Mouse (Mus musculus) left cerebral cortex, postnatal 25 days (tissue): Measurements from ENCODE around the gene Tob1. TPM values are rescaled to one million over a fixed set of nuclear protein-coding genes. Genes with fewer than 3 reads are reported as not detected.

Experiments used
- DNase-seq, 2 experiments: peaks; one replicate each; pipeline ENCODE4 v3.0.0; 2022; ENCODE audit warnings: low spot score in 2 of 2, mixed read lengths in 1 of 2
- intact Hi-C: fragments of 180-260 bp; cut with DNase I; formaldehyde crosslinking; loops from one replicate; pipeline ENCODE4 v1.15.1; 2025
- total RNA-seq, 2 experiments: library from RNA; stranded (reverse); gene quantifications; 2 replicates each; pipeline ENCODE4 v1.2.3; 2021

The Tob1 gene
- total RNA-seq, 2 experiments from 2014 or later = 38.2 to 43.9 TPM

DNA sequence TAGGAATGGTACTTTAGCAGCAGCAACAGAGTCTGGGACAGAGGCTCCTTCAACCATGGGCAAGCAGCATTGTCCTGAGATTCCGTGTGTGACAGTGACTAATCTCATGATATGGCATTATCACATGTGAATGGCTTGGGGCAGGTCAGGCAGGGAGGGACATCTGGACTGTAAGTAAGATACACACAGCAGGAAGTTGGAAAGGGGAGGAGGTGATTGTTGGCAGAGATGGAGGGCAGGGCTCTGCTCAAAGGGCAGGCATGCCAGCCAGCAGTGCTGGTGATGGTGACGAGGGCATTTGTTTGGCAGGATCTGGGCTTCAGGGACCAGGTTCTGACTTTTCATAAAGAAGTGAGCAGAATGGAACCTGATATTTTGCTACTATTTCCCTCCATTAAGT, 18.1 kb upstream of the Tob1 start:
- no peak for DNase-seq
- intact Hi-C loops = no loop called here

DNA sequence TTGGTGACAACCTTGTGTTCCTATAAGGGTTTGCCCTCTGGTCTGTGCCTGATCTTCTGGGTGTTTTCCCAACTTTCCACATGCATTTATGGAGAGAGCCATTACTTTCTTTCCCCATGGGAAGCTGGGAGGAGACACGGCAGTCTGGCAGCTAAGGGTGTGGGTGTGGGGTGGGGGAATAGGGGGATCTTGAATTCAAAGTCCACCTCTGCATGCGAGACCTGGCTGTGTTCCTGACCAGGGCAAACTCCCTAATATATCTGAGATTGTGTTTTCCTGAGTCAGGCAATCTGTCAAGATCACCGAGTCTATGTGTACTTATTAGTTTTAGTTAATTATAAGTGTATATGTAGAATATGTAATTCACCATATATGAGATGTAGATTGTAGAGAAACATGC, 14.9 kb upstream of the Tob1 start:
- DNase-seq = no peak
- intact Hi-C loops = no loop called here

DNA sequence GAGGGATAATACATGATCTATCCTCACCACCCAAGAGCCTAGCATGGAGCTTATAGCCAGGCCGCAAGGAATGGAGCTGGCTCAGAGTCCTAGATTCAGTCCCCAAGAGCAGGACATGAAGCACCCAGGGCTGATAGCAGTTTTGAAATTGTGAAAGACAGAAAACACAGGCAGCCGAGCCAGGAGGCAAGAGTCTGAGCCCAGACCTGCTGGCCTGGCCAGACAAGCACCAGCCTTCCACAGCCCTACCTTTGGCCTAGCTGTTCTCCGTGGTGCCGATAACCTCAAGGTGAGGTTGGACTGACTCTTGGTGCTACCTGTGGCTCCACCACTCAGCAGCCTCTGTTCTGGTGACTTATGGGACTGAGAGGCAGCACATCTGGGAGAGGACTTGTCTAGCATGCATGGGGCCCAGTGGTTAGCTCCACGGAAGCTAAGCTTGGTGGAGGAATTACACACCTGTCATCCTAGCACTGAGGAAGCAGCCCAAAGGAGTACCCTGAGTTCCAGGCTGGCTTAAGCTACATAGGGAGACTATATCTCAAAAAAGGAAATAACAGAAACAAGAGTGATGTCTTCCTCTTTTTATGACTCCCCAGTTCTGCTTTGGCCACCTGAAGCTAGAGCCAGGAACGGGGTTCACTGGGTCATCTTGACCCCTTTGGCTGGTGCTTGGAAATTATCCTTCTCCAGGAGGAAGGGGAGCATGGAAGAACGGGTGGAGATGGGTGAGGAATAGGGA, 12.7 kb upstream of the Tob1 start:
- DNase-seq = no peak
- intact Hi-C loops = no loop called here

DNA sequence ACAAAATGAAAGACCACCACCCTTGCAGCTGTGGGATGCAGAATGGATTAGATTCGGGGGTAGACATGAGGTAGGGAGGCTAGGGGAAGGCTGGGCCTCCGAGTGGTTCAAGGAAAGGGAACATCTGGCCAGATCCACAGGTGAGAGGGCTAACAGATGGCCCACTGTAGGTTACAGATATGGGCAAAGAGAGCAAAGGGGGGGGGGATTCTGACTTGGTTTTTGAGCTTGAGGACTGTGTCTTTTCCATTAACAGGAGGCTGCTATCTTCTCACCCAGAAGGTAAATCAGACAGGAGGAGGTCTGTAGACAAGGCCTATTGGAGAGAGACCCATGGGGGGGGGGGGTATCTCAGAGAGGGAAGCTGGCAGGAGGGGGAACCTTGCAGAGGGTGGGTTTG, 11.5 kb upstream of the Tob1 start:
- intact Hi-C loops = no loop called here

DNA sequence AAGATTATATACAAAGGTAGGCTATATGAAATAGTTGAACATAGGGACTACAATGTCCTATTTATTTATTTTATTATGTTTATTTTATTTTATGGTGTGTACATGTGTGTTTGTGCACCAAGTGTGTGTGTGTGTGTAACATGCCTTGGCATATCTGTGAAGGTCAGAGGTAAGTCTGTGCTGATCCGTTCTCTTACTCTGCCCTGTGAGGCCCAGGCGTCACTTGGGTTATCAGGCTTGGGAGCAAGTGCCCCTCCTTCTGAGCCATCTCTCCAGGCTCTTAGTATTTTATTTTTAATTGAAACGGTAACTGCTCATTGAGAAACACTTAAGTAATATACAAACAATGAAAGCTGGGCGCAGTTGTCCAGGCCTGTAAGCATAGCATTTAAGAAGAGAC, 10.8 kb upstream of the Tob1 start:
- intact Hi-C loops = no loop called here
- no peak for DNase-seq

More for the DNA sequence above, 11.5 kb upstream of the Tob1 start:
- no peak for DNase-seq

DNA sequence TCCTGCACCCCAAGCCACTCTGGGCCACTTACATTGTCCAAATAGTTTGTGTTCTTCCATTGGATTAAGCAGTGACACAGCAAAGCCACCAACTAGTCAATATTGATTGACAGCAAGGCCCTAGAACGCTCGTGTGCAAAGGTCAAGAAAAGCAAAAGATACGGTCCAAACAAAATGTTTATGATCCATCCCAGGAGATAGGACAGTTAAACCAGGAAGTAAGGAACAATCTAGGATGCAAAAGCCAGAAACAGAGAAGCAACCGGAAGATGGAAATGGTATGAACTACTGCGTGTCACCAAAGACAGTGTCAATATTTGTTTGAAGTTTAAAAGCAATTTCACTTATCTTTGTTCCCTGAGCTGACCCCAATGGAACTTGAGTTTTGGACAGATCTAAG, 9.1 kb upstream of the Tob1 start:
- no peak for DNase-seq
- intact Hi-C loops = no loop called here

DNA sequence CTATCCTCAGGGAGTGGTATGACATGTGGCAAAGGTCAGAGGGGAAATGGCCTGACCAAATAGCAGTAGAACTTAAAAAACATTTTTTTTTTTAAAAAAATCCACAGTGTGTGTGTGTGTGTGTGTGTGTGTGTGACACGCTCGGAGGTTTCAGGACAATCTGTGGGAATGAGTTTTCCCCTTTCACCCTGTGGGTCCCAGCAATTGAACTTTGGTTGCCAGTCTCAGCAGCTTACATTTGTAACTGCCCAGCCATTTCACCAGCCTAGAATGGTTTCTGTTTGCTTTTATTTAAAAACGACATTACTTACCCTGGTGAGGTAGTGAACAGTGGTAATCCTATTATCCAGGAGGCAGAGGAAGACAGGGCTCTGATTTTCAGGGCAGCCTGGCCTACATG, 8.2 kb upstream of the Tob1 start:
- no peak for DNase-seq
- intact Hi-C loops = no loop called here

DNA sequence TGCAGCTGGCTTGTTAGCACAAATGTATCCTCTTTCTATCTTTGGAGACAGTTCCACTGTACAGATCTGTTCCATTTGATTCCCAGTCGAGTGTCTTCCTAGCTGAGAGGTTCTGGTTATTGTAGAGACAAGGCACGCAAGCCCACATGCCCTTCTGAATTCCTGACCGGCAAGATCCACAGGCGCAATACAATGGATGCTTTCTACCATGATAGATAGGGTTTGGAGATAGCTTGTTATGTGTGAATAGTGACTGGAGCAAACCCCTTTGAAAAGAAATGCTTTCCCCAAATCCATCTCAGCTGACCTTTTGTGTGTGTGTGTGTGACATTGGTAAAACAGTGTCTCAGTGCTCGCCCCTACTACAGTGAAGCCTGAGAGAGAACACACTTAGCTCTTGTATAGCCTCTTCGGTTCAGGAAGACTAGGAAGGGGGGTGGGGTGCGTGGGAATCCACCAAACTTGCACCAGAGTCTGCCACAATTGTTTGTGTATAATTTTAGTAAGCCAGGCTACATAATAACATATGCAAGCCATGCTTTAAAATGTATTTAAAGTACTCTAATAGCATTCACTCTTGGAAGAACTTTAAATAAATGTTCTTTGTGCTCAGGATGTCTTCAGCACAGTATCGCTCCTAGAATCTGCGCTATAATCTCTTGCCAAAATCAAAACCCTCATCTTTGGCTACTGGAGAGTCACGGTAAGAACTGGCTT, 4.7 kb upstream of the Tob1 start:
- intact Hi-C loops = no loop called here
- peak; percentile 18 to 50 for DNase-seq

DNA sequence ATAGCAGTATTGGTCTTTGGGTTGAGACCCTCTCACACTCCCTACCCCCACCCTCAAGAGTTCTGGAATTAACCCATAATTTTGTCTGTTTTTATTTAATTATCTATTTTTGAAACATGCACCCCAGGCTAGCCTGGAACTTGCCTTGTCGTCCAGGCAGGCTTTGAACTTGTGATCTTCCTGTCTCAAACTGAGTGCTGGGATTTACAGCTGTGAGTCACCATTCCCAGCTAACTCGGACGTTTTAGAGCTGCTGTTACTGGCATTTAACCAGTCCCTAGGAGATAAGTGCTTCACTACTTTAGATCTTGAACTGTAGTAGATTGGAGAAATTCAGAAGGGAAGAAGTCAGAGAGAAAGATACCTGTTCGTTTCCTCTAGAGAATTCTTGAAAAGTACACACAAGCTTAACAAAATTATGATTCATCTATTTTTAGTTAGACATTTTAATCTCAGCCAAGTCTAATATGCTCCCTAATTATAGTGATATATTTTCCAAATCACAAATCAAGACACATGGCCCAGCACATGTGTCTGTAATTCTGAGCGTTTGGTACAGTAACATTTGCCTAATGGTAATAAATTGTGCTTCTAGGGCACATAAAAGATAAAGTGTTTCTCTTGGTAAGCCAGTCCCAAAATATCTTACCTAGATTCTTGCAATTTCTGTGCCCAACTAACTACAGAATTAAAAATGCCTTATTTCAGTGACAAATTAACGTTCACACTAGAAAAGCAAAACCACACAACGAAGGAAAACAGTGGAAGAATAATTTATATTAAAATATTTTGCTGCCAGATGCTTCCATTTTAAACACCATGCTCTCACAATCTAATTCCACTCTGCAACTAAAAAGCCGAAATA, 2.2 kb upstream of the Tob1 start:
- intact Hi-C loops = no loop called here
- DNase-seq = no peak

DNA sequence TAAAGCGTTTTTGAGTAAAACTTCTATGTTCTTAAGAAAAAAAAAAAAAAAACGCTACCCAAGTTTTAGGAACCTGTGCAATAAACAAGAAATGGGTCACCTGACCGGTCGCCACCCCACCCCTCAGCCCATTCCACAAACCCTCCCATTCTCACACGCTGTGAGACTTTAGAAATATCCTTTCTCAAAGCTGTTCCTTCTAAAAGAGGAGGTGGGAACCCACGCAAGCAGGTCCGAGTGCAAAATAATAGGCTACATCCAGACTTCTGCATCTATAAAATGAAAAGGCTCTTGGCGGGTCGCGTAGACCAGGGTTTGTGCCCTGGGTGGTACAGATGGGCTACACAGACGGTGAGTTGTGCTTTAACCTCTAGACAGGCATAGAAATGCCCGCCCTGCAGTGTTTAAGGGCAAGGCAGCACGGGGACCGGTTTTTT, 1.5 kb upstream of the Tob1 start:
- DNase-seq = peak; percentile 54 to 82
- intact Hi-C loops = loop anchor here (1.0 to 10.0 kb wide), 3 partner anchors 76 to 245 kb away; partner anchors contain the start of genes Ankrd40, Gm20390 and Nme1

DNA sequence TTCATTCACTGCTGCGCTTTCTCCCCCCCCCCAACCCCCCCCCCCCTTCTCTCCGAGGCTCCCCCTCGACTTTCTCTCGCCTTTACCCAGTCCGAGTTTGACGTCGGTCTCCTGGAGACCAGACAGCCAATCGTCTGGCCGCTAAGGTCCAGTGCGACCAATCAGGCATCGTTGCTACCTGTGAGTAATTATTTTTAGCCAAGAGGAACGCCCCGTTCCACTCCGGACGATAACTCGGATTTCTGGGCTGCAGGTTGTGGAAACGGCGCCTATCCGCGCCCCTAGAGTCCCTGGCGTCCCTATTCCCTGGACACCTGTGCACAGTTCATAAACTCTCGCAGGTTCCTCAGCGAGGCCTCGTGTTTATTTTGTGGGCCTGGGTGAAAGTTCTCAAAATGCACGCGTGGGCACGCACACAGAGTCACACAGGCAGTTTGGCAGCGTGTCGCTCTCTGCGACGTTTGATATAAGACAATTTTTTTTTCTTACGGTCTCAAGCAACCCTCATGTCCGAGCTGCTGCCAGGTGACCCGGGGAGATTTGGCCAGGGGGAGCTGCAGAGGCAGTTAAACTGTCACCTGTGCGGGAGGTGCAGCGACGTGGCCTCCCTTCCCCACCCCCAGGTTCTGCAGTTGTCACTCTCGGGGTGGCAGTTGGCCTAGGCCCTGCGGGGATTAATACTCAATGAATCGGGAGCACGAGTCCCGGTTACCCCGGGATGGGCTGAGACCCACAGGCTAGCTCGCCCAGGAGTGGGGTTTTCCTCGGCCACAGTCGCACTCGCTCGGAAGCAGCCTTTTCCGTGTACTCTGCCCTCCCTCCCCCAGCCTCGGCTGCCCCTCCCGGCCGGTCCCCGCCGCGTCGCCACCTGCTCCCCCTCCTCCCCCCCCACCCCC, 815 bp upstream of the Tob1 start:
- DNase-seq = peak; percentile 91 to 98
- intact Hi-C loops = loop anchor here (1.0 to 10.0 kb wide), 6 partner anchors 50 to 246 kb away; partner anchors contain the start of genes Ankrd40, Gm20390 and Nme1

DNA sequence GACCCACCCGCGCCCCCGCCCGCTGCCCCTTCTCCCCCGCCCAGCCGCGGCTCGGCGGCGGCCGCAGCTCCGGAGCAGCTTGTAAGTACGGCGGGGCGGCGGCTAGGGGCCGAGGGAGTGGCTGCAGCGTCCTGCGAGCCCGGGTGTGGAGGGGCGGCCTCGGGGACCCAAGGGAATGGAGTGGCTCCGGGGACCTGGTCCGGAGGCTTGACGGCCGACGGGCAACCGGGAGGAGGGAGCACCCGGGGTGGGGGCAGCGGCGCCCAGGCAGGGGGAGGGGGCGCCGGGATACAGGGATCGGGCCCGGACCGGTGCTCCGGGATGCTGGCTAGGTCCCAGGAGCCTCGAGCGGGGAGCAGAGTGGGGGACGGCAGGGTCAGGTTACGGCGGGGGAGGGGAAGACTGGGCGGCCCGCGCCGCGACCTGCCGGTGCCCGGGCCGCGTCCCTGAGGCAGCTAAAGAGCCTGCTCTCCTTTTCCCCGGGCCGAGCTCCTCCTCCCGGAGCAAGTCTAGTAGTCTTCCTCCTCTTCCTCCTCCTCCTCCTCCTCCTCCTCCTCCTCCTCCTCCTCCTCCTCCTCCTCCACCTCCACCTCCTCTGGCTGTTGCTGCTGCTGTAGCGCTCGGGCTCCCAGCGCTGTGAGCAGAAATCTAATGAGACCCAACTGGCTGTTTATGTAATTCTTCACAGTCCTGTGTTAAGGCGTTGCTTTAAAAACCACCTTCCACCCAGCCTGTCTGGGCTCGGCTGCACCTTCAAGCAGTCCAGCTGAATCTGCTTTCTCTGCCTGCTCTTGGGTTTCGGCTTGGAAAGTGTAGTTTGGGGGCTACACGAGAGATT, 616 bp downstream of the Tob1 start:
- DNase-seq = peak; percentile 59 to 67
- intact Hi-C loops = loop anchor here (1.0 to 10.0 kb wide), 5 partner anchors 52 to 247 kb away; partner anchors contain the start of genes Ankrd40, Gm20390 and Nme1

DNA sequence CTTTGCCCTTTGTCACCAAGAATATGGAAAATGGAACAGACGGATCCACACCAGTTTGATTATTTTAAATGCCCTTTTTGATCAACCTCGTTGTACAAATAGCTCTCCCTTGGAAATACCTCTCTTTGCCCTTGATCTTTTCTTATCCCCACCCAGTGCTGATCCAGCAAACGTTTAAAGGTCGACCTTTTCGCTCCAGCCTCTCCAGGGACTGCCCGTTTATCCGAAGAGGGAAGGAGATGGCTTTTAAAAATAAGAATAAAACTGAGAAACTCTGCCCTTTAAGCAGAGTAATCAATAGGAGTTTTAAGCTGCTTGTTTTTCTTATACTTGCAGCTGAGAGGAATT, 1.2 kb downstream of the Tob1 start:
- intact Hi-C loops = loop anchor here (10.0 kb wide), 1 partner anchor 248 kb away; the partner anchor contains the start of genes Gm20390 and Nme1
- DNase-seq = no peak

DNA sequence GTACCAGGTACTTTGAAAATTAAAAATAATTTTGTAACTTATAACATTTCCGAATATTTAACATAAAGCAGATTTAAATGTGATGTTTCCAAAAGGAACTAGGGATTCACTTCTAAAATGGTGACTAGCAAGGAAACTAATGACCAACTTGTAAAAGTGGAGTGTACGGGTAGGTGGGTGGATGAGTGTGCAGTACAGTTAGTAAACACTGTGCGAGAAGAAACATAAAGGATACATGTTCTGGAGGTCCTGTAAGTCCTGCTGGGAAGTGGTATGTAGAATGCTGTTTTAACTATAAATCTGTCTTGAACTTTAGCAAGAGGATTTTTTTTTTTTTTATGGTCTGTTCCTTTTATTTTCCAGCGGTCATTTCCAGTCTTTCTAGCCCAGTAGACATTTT, 1.7 kb downstream of the Tob1 start:
- intact Hi-C loops = loop anchor here (10.0 kb wide), 1 partner anchor 248 kb away; the partner anchor contains the start of genes Gm20390 and Nme1
- no peak for DNase-seq

DNA sequence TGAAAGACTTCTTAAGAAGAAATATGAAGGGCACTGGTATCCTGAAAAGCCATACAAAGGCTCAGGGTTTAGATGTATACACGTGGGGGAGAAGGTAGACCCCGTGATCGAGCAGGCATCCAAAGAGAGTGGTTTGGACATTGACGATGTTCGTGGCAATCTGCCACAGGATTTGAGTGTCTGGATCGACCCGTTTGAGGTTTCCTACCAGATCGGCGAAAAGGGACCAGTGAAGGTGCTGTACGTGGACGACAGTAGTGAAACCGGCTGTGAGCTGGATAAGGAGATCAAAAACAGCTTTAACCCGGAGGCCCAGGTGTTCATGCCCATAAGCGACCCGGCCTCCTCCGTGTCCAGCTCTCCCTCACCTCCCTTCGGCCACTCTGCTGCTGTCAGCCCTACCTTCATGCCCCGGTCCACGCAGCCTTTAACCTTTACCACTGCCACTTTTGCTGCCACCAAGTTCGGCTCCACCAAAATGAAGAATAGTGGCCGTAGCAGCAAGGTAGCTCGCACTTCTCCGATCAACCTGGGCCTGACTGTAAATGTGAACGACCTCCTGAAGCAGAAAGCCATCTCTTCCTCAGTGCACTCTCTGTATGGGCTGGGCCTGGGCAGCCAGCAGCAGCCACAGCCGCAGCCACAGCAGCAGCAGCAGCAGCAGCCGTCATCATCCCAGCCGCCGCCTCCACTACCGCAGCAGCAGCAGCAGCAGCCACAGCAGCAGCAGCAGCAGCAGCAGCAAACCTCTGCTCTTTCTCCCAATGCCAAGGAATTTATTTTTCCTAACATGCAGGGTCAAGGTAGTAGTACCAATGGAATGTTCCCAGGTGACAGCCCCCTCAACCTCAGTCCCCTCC, 2.7 kb downstream of the Tob1 start:
- no peak for DNase-seq
- intact Hi-C loops = loop anchor here (10.0 kb wide), 1 partner anchor 249 kb away; the partner anchor contains the start of genes Gm20390 and Nme1

DNA sequence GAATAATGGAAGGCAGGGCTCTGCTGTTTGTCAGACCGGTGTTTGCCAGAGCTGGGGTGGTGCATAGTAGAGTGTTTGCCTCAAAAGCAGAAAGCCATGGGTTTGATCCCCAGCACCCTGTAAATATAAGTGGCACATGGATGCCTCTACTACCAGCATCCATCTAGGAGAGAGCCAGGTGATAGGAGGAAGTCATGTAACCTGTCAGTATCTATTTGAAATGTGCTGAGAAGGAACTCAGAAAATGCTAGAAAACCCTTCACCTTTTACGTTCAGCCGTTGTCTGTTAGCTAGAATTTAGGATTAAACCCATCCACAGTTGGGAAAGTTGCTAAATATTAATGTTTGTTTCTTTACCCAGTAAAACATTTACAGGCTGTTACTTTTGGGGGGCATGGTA, 4.3 kb downstream of the Tob1 start:
- intact Hi-C loops = loop anchor here (10.0 kb wide), 1 partner anchor 251 kb away; the partner anchor contains the start of genes Gm20390 and Nme1
- DNase-seq = no peak

DNA sequence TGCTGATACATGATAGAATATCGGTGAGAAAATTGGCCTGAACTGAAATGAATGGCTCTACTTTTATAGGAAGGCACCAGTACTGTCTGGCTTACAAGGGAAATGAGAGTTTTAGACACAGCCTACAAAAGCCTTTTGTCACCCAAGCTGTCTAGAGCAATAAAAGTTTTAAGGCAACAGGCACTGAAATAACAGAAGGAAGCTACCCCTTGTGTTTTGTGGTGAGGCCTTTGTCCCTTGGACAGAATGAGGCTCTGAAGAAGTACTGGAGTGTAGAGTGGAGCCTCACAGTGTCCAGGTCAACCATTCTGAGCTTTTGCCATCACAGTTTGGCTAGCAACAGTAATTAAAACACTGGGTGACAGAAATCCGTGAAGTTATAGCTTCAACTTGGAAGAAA, 5.0 kb downstream of the Tob1 start:
- intact Hi-C loops = loop anchor here (10.0 kb wide), 1 partner anchor 251 kb away; the partner anchor contains the start of genes Gm20390 and Nme1

More for the DNA sequence above, 5.0 kb downstream of the Tob1 start:
- no peak for DNase-seq
